Mouse (Mus musculus) brown adipose tissue, adult 24 weeks (tissue): ENCODE measurements around the gene 1700001K19Rik. TPM values are rescaled to one million over a fixed set of nuclear protein-coding genes. Genes with fewer than 3 reads are reported as not detected.

Experiments used
- H3K27ac ChIP-seq: fragments of 200-500 bp; replicated peaks from 2 replicates; pipeline ENCODE4 v1.5.1; 2012; ENCODE audit warnings: low read depth, mild to moderate bottlenecking, low read length
- H3K4me1 ChIP-seq: fragments of 200-500 bp; 2 replicates; pipeline ENCODE4 v1.6.1; 2012; ENCODE audit warnings: low read length, mixed read lengths; ENCODE audit not compliant: control insufficient read depth, insufficient read depth, insufficient read length
- H3K4me3 ChIP-seq: fragments of 200-500 bp; 2 replicates; pipeline ENCODE4 v1.5.1; 2012; ENCODE audit warnings: low read depth, mild to moderate bottlenecking, low read length, moderate library complexity; ENCODE audit not compliant: insufficient read depth
- polyA plus RNA-seq: library from polyadenylated mRNA; stranded (reverse); fragments of >200 nt; gene quantifications from 2 replicates; pipeline ENCODE4 v1.2.4, GENCODE M21; 2012; ENCODE audit not compliant: missing spikeins, insufficient read depth, insufficient read length

Gene 1700001K19Rik
- polyA plus RNA-seq, 1 experiment, result not detected

DNA sequence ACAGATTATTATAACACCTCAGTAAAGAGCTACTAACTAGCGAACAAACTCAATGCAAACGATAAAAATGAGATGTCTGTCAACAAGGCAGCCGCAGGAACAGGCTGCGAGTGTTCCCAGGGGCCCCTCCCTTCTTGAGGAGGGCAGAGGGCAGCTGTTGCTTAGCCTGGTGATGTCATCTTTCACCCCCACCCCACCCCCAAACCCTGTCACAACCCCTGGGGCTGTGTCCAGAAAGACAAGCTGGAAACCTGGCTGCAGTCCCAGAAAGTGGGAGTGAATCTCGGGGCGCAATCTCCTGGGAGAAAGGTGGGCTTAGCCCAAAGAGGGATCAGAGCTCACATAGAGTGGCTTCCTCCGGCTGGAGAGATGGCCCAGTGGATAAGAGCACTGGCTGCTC lies 1.2 kb downstream of the 1700001K19Rik start:
- Histone ChIP-seq H3K27ac (no peak overlapping the region), H3K4me3 (no peak overlapping the region), H3K4me1 (no peaks in the 10 kb centered on the region; the same call in 1 of the 2 replicates)

DNA sequence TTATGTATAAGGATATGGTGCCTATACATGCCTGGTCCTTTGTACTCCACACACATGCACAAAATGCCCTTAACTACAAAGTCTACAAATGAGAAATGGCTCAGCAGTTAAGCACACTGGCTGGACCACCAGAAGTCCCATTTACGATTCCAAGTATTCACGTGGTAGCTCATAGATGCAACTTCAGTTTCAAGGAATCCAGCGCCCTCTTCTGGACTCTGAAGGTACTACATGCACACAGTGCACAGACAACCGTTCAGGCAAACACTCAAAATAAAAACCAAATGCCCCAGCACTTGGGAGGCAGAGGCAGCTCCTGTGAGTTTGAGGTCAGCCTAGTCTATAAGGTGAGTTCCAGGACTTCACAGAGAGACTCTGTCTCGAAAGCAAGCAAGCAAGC lies 8.2 kb downstream of the 1700001K19Rik start:
- no peak overlapping the region for H3K4me3 ChIP-seq

DNA sequence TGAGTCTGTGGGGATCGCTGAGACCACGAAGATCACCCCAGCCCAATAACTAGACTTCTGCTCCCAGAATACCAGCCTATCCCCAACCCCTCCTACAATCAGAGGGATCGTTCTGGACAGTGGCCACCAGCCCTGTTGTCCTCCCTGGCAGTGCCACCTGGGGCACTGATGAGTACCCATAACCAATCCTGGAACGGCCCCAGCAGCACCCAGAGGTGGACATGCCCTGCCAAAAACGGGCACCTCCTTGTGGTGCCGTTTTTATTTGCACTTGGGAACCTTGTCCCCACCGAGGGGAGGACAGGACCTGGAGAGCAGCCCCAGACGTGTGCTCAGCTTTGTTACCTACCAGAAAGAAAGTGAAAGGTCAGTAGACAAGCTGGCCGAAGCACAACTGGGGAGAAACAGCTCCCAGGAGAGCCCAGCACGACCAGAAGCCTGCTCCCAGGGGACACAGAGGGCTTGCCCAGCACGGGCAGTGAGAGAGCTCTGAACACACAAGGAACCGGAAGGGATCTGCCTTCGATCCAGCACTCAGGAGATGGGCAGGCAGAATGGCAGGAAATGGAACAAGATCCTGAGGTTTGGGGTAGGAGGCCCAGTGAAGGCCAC lies 14.8 kb downstream of the 1700001K19Rik start:
- no peaks in the 10 kb centered on the region for H3K4me1 ChIP-seq
- no peak overlapping the region for H3K4me3 ChIP-seq
- 0 out of 2 replicates have a peak overlapping the region, but pooled peaks have one; percentile 9 for H3K27ac ChIP-seq

More for the DNA sequence above, 8.2 kb downstream of the 1700001K19Rik start:
- no peak overlapping the region for H3K27ac ChIP-seq
- H3K4me1 ChIP-seq, result no peaks in the 10 kb centered on the region

DNA sequence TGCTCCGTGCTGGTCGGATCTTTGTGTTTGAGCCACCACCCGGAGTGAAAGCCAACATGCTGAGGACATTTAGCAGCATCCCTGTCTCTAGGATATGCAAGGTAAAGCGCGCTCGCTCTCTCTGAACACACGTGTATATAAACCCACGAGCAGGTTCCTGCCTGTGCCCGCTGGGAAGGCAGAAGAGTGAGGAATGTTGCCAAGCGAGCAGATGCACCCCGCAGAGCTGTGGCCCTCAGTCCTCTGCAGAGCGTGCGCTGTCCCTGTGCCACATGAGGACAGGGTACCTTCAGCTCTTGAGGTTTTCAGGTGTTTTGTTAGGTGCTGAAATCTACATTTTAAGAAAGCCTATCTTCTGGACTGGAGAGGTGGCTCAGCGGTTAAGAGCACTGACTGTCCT lies 20.7 kb downstream of the 1700001K19Rik start:
- H3K4me3 ChIP-seq, result no peak overlapping the region
- no peak overlapping the region for H3K27ac ChIP-seq
- no peaks in the 10 kb centered on the region for H3K4me1 ChIP-seq

DNA sequence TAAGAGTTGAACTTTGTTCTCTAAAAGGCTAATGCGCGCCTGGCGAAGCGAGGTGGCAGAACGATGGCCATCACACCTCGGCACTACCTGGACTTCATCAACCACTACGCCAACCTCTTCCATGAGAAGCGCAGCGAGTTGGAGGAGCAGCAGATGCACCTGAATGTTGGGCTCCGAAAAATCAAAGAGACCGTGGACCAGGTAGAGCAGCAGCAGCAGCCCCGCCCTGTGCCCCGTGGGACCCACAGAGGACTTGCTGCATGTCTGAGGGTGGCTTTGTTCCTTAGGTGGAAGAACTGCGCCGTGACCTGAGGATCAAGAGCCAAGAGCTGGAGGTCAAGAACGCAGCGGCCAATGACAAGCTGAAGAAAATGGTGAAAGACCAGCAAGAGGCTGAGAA lies 31.0 kb downstream of the 1700001K19Rik start:
- no peaks in the 10 kb centered on the region for H3K4me1 ChIP-seq
- no peak overlapping the region for H3K4me3 ChIP-seq
- no peak overlapping the region for H3K27ac ChIP-seq

DNA sequence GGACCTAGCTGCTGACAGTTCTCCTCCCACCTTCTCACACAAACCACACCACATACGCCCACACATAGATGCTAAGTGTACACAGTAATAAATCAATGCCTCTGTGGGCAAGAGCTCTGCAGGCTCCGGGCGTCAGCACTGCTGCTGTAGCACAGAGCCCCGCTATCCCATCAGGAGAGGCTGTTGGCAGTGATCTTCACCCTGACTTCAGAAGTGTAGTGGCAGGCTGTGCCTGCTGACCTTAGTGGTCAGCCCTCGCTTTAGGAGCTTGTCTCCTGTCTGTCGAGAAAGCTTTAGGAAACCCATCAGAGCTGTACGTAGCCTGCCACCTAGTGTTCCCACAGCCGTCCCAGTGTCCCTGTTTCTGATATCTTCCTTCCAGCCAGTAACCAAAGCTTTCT lies 32.2 kb downstream of the 1700001K19Rik start:
- Histone ChIP-seq H3K4me3 (no peak overlapping the region), H3K27ac (no peak overlapping the region), H3K4me1 (no peaks in the 10 kb centered on the region)

DNA sequence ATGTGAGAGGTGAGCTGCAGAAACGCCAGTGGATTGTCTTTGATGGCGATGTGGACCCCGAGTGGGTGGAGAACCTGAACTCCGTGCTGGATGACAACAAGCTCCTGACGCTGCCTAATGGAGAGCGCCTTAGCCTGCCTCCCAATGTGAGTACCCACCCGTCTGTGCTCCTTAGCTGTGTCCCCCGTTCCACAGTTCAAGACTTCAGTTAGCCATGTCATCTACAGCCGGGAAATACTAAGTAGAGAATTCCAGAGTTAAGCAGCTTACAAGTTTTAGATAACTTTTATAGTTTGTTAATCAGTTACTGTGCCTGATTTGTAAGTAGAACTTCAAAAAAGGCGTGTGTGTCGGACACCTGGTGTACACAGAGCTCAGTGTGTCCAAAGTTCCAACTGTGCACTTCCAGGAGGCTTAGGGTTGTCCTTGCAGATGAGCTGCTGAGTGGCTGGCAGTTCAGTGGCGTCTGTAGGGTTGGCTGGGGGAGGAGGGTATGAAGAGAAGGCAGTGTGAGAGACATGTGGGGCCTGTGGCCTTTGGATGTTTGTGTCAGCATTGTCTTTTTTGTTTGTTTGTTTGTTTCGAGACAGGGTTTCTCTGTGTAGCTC lies 44.8 kb downstream of the 1700001K19Rik start:
- no peak overlapping the region for H3K27ac ChIP-seq
- H3K4me1 ChIP-seq, result no peaks in the 10 kb centered on the region

DNA sequence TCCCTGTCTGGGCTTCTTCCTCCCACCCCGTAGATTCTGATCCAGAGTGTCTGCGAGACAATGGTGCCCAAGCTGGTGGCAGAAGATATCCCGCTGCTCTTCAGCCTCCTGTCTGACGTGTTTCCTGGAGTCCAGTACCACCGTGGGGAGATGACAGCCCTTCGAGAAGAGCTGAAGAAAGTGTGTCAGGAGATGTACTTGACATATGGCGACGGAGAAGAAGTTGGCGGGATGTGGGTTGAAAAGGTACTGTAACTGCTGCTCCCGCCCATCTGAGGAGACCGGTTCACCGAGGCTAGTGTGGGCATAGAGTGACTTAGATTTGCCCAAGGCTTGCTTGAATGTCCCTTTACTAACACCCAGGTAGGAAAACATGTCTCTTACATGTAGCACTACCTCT lies 46.1 kb downstream of the 1700001K19Rik start:
- H3K4me3 ChIP-seq, result no peak overlapping the region
- H3K4me1 ChIP-seq, result no peaks in the 10 kb centered on the region
- H3K27ac ChIP-seq, result no peak overlapping the region

More for the DNA sequence above, 44.8 kb downstream of the 1700001K19Rik start:
- H3K4me3 ChIP-seq, result no peak overlapping the region

DNA sequence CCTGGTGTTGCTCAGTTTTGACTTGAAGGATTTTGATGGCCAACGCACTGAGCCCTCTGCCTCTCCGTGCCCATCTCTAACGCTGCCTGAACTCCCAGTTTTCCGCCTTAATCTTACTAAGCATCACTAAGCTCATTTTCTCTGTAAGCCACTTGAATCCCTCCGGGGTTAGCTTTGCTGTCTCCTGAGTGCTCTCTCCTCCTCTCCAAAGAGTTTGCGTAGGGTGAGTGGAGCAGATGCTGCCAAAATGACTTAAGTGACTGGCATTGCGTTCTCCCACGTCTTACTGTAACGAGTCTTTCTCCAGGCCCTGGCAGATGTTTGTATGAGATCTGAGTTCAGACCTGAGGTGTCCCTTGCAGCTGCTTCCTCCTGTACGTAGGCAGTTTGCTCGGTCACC lies 52.4 kb downstream of the 1700001K19Rik start:
- H3K27ac ChIP-seq, result no peak overlapping the region
- no peak overlapping the region for H3K4me3 ChIP-seq
- H3K4me1 ChIP-seq, result no peaks in the 10 kb centered on the region

Other genes with a start within 250 kb of the 1700001K19Rik start
- gene Ppp2r5c, start 235.5 kb downstream of the 1700001K19Rik start, polyA plus RNA-seq, result 44.0 and 64.3 TPM in 2 replicates
- 27.5 and 31.3 TPM in 2 replicates for gene Dync1h1, start 81.2 kb downstream of the 1700001K19Rik start, polyA plus RNA-seq
- gene Hsp90aa1, start 20.1 kb upstream of the 1700001K19Rik start, polyA plus RNA-seq, result 462 and 467 TPM in 2 replicates
- gene Wdr20, start 55.3 kb upstream of the 1700001K19Rik start, polyA plus RNA-seq, result 18.4 and 24.8 TPM in 2 replicates
- not detected in 2 replicates for gene Mok, start 158.3 kb upstream of the 1700001K19Rik start, polyA plus RNA-seq
- gene Zfp839, start 167.6 kb upstream of the 1700001K19Rik start, polyA plus RNA-seq, result 3.8 and 4.2 TPM in 2 replicates
- 35.5 and 37.9 TPM in 2 replicates for gene Cinp, start 206.5 kb upstream of the 1700001K19Rik start, polyA plus RNA-seq
- 3.3 TPM in 2 replicates for gene Tecpr2, start 206.6 kb upstream of the 1700001K19Rik start, polyA plus RNA-seq